Mouse (Mus musculus) mammary gland, adult 2 months (tissue): ENCODE data around the gene Kcnab3. TPM values are rescaled to one million over a fixed set of nuclear protein-coding genes. Genes with fewer than 3 reads are reported as not detected.

ENCODE experiments used
- polyA plus RNA-seq: library from polyadenylated mRNA; depleted of rRNA; stranded (reverse); fragments of >200 nt; gene quantifications from 2 replicates; pipeline ENCODE4 v1.2.3, GENCODE M21; 2012; ENCODE audit warnings: low replicate concordance; rRNA removed

Gene Kcnab3
- 2.1 and 2.7 TPM in 2 replicates for polyA plus RNA-seq

GRCm38 (mm10) chr11:69325628-69326407 lies at the start of gene Kcnab3:
TSS of gene Kcnab3 (plus strand) at chr11:69326258.

DNA sequence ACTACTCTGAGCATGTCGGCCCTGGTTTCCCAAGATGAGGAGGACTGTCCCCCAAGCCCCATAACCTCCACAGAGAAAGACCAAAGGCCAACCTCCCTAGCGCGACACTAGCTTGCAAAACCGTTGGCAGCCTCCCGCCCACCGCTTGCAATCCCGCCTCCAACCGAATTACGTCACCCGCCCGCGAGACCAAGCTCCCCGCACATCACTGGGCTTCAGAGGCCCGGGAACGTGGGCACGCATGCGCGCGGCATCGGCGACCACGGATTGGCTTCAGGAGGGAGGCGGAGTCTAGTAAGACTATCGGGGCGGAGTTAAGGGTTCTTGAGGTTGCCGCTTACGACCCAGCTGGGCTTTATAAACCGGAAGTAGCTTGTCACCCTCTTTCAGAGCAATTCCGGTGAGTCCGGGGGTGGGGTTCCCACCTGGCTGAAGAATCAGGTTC lies 2.4 kb upstream of the Kcnab3 start, which contains the start of the genes Cntrob and Trappc1:
TSS of gene Cntrob (minus strand) at position 109 of the 445 bp plus-strand sequence.
TSS of gene Trappc1 (plus strand) at position 314 of the 445 bp plus-strand sequence.

DNA sequence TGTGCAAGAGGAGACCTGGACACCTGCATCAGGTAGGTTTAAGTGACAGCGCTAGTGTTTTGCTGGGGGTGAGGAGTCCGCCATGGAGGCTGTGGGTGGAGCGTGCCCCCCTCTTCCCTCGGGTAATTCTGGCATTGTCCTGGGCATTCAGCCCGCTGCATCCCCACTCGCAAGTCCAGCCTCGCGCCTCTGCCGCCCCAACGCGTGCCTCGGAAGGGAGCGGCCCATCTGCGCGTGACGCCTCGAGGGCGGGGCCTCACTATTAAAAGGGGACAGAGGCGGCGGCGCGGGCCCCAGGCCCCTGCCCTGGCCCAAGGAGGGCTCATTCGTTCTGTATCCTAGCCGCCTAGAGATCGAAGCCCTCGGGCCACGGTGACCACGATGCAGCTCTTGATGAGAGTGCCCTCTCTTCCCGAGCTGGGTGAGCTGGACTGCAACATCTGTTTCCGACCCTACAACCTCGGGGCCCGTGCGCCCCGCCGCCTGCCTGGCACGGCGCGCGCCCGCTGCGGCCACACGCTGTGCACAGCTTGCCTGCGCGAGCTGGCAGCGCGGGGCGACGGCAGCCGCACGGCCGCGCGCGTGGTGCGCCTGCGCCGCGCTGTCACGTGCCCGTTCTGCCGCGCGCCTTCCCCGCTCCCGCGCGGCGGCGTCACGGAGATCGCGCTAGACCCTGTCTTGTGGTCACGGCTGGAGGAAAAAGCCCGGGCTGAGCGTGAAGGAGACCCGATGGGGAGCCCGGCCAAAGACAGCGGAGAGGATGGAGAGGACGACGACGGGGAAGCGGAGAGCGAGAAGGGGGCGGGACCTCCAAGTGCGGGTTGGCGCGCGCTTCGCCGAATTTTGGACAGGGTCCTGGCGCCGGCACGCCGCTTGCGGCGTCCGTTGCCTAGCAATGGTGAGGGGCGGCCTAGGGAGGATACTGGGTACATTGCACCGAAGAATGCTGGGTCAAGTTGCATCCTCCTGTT lies 14.4 kb downstream of the Kcnab3 start, which contains the start of gene Rnf227:
TSS of gene Rnf227 (plus strand) at position 301 of the 971 bp plus-strand sequence.

DNA sequence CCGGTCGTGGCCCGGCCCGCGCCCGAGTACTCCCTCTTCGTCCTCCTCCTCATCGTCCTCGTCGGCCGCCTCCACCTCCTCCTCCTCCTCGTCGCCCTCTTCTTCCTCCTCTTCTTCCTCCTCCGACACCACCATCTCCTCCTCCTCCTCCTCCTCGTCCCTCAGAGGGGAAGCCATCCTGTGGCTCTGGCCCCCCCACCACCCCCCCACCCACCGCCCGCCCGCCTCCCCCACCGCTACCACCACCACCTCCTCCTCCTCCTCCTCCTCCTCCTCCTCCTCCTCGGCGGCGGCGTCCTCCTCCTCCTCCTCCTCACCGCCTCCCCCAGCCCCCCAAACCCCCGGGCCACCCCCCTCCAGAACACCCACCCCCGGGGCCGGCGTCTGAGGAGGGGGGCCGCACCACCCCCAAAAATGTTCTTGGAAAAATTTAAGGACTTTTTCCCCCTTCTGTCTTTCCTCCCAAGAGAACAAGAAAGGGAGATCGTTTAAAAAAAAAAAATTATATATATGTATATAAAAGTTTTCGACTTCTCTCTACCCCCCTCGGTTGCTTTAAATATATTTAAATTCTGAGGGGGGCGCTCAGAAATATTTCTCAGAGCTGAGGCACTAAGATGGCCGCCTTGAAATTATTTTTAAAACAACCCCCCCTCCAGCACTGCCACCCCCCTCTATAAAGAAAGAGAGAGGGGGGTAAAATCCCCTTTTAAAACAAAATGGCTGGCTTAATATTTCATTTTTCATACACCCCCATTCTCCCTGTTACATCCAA lies 43.3 kb downstream of the Kcnab3 start, which contains the start of gene Chd3:
TSS of gene Chd3 (minus strand) at position 192 of the 775 bp plus-strand sequence.

Other genes with a start within 250 kb of the Kcnab3 start
- 115 and 123 TPM in 2 replicates for gene Vamp2, start 237.8 kb upstream of the Kcnab3 start, polyA plus RNA-seq
- gene Per1, start 231.0 kb upstream of the Kcnab3 start, polyA plus RNA-seq: 30.1 and 37.1 TPM in 2 replicates
- gene Hes7, start 205.9 kb upstream of the Kcnab3 start, polyA plus RNA-seq: 0.29 and 1.0 TPM in 2 replicates
- 1.1 and 1.8 TPM in 2 replicates for gene 9130213A22Rik, start 203.7 kb upstream of the Kcnab3 start, polyA plus RNA-seq
- 1.8 and 2.6 TPM in 2 replicates for gene Aloxe3, start 200.4 kb upstream of the Kcnab3 start, polyA plus RNA-seq
- gene Alox12b, start 169.3 kb upstream of the Kcnab3 start, polyA plus RNA-seq: 0.05 and 1.6 TPM in 2 replicates
- 0.08 TPM in 1 of 2 replicates, not detected in the other for gene Alox8, start 128.4 kb upstream of the Kcnab3 start, polyA plus RNA-seq
- gene Gucy2e, start 89.2 kb upstream of the Kcnab3 start, polyA plus RNA-seq: 0.14 and 0.24 TPM in 2 replicates
- 6.4 and 7.9 TPM in 2 replicates for gene Cntrob, start 2.5 kb upstream of the Kcnab3 start, polyA plus RNA-seq
- 31.5 and 86.9 TPM in 2 replicates for gene Trappc1, start 2.3 kb upstream of the Kcnab3 start, polyA plus RNA-seq
- 0.36 and 2.5 TPM in 2 replicates for gene Rnf227, start 14.2 kb downstream of the Kcnab3 start, polyA plus RNA-seq
- 109 and 197 TPM in 2 replicates for gene Chd3, start 43.1 kb downstream of the Kcnab3 start, polyA plus RNA-seq
- 151 and 175 TPM in 2 replicates for gene Naa38, start 69.2 kb downstream of the Kcnab3 start, polyA plus RNA-seq
- 17.6 and 18.6 TPM in 2 replicates for gene Cyb5d1, start 69.4 kb downstream of the Kcnab3 start, polyA plus RNA-seq
- 51.2 and 75.7 TPM in 2 replicates for gene Tmem88, start 72.0 kb downstream of the Kcnab3 start, polyA plus RNA-seq
- 8.2 and 21.0 TPM in 2 replicates for gene Kdm6b, start 87.4 kb downstream of the Kcnab3 start, polyA plus RNA-seq
- gene Dnah2, start 222.9 kb downstream of the Kcnab3 start, polyA plus RNA-seq: 0.20 and 0.27 TPM in 2 replicates
- gene Efnb3, start 233.9 kb downstream of the Kcnab3 start, polyA plus RNA-seq: 1.1 and 2.5 TPM in 2 replicates